Mouse (Mus musculus) E14TG2a.4 (cell line): Measurements from ENCODE around the gene Gm20458.

ENCODE experiments used
- CTCF ChIP-seq: conservative IDR thresholded peaks from 2 replicates; pipeline ENCODE4 v1.5.1; 2014; ENCODE audit warnings: low read length
- POU5F1 ChIP-seq: IDR thresholded peaks from 2 replicates; pipeline ENCODE4 v1.6.1; 2014; ENCODE audit warnings: low read length, borderline replicate concordance

DNA sequence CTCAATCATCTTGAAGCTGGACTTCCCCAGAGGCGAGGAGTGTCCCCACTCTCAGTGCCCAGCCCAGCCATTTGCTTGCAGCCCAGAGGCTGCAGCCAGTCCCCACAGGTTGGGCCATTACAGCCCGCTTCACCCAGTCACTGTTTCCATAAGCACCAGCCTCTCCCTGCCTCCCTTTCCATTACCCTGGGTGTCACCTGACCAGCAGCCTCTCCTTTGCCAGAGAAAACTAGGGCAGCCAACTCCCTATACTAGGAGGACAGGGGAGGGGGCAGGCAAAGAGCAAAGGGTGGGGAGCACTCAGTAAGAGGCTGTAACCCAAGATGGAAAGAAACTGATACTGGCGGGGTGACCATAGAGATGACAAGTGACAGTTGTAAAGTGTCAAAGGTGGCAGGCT is 23.8 kb upstream of the Gm20458 start:
- TF ChIP-seq CTCF: no peak
- TF ChIP-seq POU5F1: no peak
